Mouse (Mus musculus) embryonic fibroblast, embryonic 13.5 days (primary cell): ENCODE data around the gene Syce3.

Source experiments
- CTCF ChIP-seq: IDR thresholded peaks from 2 replicates; pipeline ENCODE4 v1.5.1; 2011; ENCODE audit warnings: mild to moderate bottlenecking, control low read depth, low read length, moderate library complexity, borderline replicate concordance; ENCODE audit not compliant: insufficient read depth
- POLR2A ChIP-seq: IDR thresholded peaks from 2 replicates; pipeline ENCODE4 v1.6.1; 2011; ENCODE audit warnings: low read depth, mild to moderate bottlenecking, control low read depth, low read length, moderate library complexity

DNA sequence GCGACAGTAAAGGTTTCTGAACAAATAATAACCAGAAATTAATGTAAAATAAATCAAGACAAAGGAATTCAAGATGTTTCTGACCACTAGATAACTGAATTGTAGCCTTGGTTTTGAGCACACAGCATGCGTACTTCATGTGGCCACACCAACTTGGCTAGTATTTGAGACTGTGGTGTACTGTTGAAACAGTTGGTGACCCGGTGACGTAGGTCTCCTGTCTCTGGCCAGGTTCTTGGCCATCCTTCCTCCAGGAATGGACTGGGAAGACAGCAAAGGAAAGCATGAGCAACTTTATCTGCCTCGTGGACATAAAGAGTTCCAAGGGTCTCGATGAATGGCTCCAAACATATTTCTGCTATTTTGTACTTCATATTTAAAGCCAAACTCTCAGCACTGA, 21.5 kb upstream of the Syce3 start:
- TF ChIP-seq CTCF (no peak), POLR2A (no peak)
